Mouse (Mus musculus) urinary bladder, postnatal 10 days (tissue): ENCODE data around the gene Gnat2.

Experiments used
- DNase-seq: peaks from one replicate; pipeline ENCODE4 v3.0.0; 2022; ENCODE audit warnings: low spot score

Gnat2 gene

GRCm38 (mm10) chr3:108085281-108085720 is 7.3 kb upstream of the Gnat2 start:
- DNase-seq: peak; percentile 73

GRCm38 (mm10) chr3:108085721-108086469 is 6.7 kb upstream of the Gnat2 start:
- no peak for DNase-seq

- no peak for DNase-seq
Measured at GRCm38 (mm10) chr3:108086470-108086979, 6.1 kb upstream of the Gnat2 start, which contains the start of gene Ampd2. Gene Ampd2 (minus strand): TSS chr3:108086651.

- no peak for DNase-seq
Measured at GRCm38 (mm10) chr3:108087329-108087728, 5.3 kb upstream of the Gnat2 start.

GRCm38 (mm10) chr3:108088842-108089380 is 3.7 kb upstream of the Gnat2 start:
- no peak for DNase-seq

- DNase-seq: no peak
Measured at GRCm38 (mm10) chr3:108089916-108090315, 2.7 kb upstream of the Gnat2 start.

GRCm38 (mm10) chr3:108090561-108090960 is 2.0 kb upstream of the Gnat2 start:
- DNase-seq: no peak

GRCm38 (mm10) chr3:108092030-108092429 is 559 bp upstream of the Gnat2 start:
- no peak for DNase-seq

- no peak for DNase-seq
Measured at GRCm38 (mm10) chr3:108093306-108093705, 717 bp downstream of the Gnat2 start.

- DNase-seq: no peak
Measured at GRCm38 (mm10) chr3:108094146-108094545, 1.6 kb downstream of the Gnat2 start.

GRCm38 (mm10) chr3:108094976-108095760 is 2.6 kb downstream of the Gnat2 start:
- DNase-seq: no peak

- no peak for DNase-seq
Measured at GRCm38 (mm10) chr3:108096226-108096625, 3.6 kb downstream of the Gnat2 start.

GRCm38 (mm10) chr3:108096726-108097125 is 4.1 kb downstream of the Gnat2 start:
- no peak for DNase-seq

- no peak for DNase-seq
Measured at GRCm38 (mm10) chr3:108097656-108098055, 5.1 kb downstream of the Gnat2 start.

GRCm38 (mm10) chr3:108098316-108098715 is 5.7 kb downstream of the Gnat2 start:
- no peak for DNase-seq

GRCm38 (mm10) chr3:108101594-108101993 is 9.0 kb downstream of the Gnat2 start:
- DNase-seq: no peak

- DNase-seq: no peak
Measured at GRCm38 (mm10) chr3:108102075-108102474, 9.5 kb downstream of the Gnat2 start.

GRCm38 (mm10) chr3:108105281-108105680 is 12.7 kb downstream of the Gnat2 start:
- no peak for DNase-seq

GRCm38 (mm10) chr3:108111320-108111719 is 18.7 kb downstream of the Gnat2 start:
- no peak for DNase-seq

GRCm38 (mm10) chr3:108112246-108112645 is 19.7 kb downstream of the Gnat2 start:
- no peak for DNase-seq

GRCm38 (mm10) chr3:108112666-108113065 is 20.1 kb downstream of the Gnat2 start:
- no peak for DNase-seq

GRCm38 (mm10) chr3:108113591-108114289 is 21.2 kb downstream of the Gnat2 start:
- DNase-seq: no peak
